Mouse (Mus musculus) heart, postnatal 25 days (tissue): ENCODE data around the gene Gm28035. TPM values are rescaled to one million over a fixed set of nuclear protein-coding genes. Genes with fewer than 3 reads are reported as not detected.

Experiments used
- DNase-seq: peaks from one replicate; pipeline ENCODE4 v3.0.0; 2022; ENCODE audit warnings: low spot score
- intact Hi-C: fragments of 180-260 bp; cut with DNase I; formaldehyde crosslinking; loops from one replicate; pipeline ENCODE4 v1.15.1; 2025
- total RNA-seq, 2 experiments: library from RNA; stranded (reverse); gene quantifications; 2 replicates each; pipeline ENCODE4 v1.2.3; 2021

The Gm28035 gene
- 1 to 10 TPM; 3.7 to 4.4 TPM for total RNA-seq

GRCm38 (mm10) chr2:30240267-30240666 lies at the start of gene Gm28035:
Gm28035 (plus strand) TSS chr2:30240567.
- DNase-seq = no peak
- intact Hi-C loops = no loop called here

- intact Hi-C loops = no loop called here
- DNase-seq = no peak
Observed at GRCm38 (mm10) chr2:30191790-30192580, 48.4 kb upstream of the Gm28035 start.

GRCm38 (mm10) chr2:30194656-30195055 lies 45.7 kb upstream of the Gm28035 start:
- no peak for DNase-seq
- intact Hi-C loops = no loop called here

GRCm38 (mm10) chr2:30198021-30198420 lies 42.3 kb upstream of the Gm28035 start:
- intact Hi-C loops = no loop called here
- no peak for DNase-seq

- DNase-seq = no peak
- intact Hi-C loops = no loop called here
Observed at GRCm38 (mm10) chr2:30199984-30200383, 40.4 kb upstream of the Gm28035 start.

- intact Hi-C loops = no loop called here
- no peak for DNase-seq
Observed at GRCm38 (mm10) chr2:30200388-30200925, 39.9 kb upstream of the Gm28035 start.

GRCm38 (mm10) chr2:30203439-30203838 lies 36.9 kb upstream of the Gm28035 start:
- intact Hi-C loops = no loop called here

GRCm38 (mm10) chr2:30205255-30205628 lies 35.1 kb upstream of the Gm28035 start:
- no peak for DNase-seq
- intact Hi-C loops = loop anchor here (1.0 kb wide), 2 partner anchors 32 to 65 kb away; partner anchors contain the start of gene Lrrc8a

More at GRCm38 (mm10) chr2:30203439-30203838, 36.9 kb upstream of the Gm28035 start:
- DNase-seq = no peak

DNA sequence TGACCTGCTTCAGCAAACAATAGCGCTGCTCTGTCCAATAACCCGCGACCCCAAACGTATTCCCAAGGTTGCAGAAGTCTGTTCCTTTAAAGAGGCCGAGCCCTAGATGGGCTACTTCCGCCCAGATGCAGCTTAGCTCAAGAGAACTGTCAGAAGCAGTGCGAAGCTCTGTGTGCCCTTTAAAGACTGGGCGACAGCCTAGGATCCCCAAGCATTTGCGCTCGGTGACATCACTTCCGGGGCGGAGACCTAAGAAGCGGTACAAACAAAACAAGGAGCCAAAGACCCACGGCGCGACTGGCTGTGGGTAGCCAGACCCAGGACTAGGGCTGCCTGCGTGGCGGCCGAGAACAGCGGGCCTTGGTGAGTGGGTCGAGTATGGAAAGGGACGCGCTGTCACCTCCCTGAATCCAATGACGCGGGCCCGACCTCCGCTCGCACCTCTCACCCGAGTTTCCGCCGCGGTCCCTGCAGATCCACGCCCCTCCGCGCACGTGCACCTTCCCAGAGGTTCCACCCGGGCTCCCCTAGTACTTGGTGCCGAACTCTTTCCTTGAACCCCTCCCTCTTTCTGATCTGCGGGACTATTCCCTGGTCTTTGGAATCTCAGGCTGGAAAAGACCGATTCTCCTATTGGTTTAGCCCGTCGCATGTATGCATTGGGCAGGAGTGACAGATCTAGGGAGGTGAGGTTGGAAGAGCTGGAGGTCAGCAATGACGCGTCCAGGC lies 34.6 kb upstream of the Gm28035 start, which contains the start of gene Kyat1:
TSS of gene Kyat1 (minus strand) at position 219 of the 729 bp plus-strand sequence.
- peak; percentile 89 for DNase-seq
- intact Hi-C loops = loop anchor here (1.0 to 2.0 kb wide), 3 partner anchors 27 to 65 kb away; partner anchors contain the start of genes Lrrc8a and Spout1

- no peak for DNase-seq
- intact Hi-C loops = loop anchor here (2.0 kb wide), 1 partner anchor 29 kb away; the partner anchor contains the start of gene Spout1
Observed at GRCm38 (mm10) chr2:30207401-30207800, 33.0 kb upstream of the Gm28035 start.

- no peak for DNase-seq
- intact Hi-C loops = loop anchor here (2.0 kb wide), 1 partner anchor 29 kb away; the partner anchor contains the start of gene Spout1
Observed at GRCm38 (mm10) chr2:30207886-30208285, 32.5 kb upstream of the Gm28035 start.

DNA sequence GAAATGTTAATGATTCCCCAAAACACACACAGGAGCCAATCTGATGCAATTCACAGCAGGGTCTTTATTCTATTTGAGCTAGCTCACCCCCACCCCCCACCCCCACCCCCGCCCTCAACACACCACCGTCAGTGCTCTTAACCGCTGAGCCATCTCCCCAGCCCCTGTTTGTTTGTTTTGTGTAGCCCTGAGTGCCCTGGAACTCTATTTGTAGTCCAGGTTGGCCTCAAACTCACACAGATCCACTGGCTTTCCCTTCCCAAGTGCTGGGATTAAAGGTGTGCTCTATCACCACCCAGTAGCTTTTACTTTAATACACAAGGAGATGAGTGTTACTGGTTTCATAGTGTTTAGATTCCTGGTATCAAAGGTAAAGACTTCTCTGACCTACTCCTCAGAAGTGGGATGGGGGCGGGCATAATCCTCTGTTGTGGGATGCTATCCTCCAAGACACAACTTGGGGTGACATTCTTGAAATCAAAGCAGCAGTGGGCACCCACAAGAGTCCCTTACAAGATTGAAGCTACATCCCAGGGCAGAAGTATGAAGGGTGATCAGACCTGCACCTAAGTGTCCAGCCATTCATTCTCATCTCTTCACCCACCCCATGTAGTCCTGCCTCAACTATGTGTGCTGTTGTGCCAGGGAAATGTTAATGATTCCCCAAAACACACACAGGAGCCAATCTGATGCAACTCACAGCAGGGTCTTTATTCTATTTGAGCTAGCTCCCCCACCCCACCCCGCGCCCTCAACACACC lies 28.8 kb upstream of the Gm28035 start:
- intact Hi-C loops = no loop called here
- no peak for DNase-seq

DNA sequence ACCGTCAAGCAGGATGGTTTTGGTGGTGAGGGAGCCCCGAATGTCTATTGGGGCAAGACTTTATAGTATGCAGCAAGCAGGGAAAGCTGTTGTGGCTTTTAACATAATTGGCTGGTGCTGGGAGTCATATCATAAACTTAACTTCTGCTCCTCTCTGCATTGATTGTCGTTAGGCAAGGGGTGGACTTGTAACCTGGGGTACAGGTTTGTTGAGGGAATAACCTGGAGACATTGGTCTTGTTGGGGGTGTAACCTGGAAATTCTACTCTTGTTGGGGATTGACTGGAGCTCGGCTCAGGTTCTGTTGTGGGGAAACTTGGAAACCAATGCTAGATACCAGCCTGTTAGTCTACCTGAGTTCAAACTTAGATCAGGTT lies 28.2 kb upstream of the Gm28035 start:
- intact Hi-C loops = no loop called here
- DNase-seq = no peak

DNA sequence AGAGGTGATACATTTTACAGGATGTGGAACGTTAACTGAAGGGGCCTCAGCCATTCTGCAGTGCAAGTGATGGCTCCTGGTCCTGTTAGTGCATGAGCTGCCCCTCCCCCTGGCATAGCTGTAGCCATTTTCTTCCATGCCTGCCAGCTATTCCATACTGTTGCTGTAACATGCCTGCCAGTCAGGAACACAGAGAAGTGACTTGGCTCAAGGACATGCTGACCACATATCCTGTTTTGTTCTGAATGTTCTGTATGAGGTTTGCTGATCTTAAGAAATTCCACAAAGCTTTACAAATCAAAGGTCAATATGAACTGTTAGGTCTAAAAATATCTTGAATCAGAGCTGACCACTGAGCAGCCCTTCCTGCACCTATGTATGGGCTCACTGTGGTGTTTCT lies 27.4 kb upstream of the Gm28035 start:
- intact Hi-C loops = no loop called here
- DNase-seq = no peak

GRCm38 (mm10) chr2:30214745-30215144 lies 25.6 kb upstream of the Gm28035 start:
- intact Hi-C loops = no loop called here
- DNase-seq = no peak

DNA sequence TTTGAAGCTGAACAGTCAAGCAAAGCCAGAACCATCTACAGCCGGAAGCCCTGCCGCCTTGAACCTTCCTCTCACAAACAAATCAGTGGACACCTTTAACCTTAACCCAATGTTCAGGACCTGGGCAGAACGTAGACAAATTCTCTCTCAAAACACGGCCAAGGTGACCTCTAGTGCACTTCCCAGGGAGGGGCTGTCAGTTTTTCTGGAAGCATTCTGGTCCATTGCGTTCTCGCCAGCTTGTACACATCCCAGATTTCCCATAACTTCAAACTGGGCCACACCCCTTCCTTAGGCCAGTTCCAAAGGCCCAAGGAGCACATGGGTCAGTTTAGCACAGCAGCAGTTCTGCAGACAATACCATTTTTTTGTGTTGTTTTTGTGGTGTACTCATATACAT lies 24.9 kb upstream of the Gm28035 start:
- intact Hi-C loops = no loop called here
- DNase-seq = peak; percentile 42

GRCm38 (mm10) chr2:30216293-30216692 lies 24.1 kb upstream of the Gm28035 start:
- intact Hi-C loops = no loop called here
- no peak for DNase-seq

DNA sequence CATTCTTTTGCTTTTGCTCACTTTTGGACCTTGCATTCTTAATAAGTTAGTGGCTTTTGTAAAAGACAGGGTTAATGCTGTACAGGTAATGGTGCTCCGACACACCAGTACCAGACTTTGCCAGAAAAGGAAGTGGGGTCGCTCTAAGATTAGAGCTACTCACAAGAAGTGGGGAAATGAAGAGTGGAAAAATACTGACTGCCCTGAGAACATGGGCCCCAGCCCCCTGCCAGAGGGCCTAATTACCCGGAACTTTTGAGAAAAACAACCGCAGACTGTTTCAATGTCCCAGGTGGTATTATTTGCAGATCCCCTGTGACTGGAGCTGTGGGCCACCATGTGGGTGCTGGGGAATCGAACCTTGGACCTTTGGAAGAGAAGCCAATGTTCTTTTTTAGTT lies 4.8 kb upstream of the Gm28035 start:
- DNase-seq = no peak
- intact Hi-C loops = no loop called here

GRCm38 (mm10) chr2:30236426-30237198 lies 3.8 kb upstream of the Gm28035 start:
- intact Hi-C loops = loop anchor here (1.0 to 2.0 kb wide), 3 partner anchors 31 to 58 kb away; partner anchors contain the start of genes Kyat1 and Spout1

More at GRCm38 (mm10) chr2:30236426-30237198, 3.8 kb upstream of the Gm28035 start:
- no peak for DNase-seq
